Mouse (Mus musculus): Measurements from ENCODE around the gene Zdhhc14. TPM values are rescaled to one million over a fixed set of nuclear protein-coding genes. Genes with fewer than 3 reads are reported as not detected.
A peak's percentile ranks its signal among the peaks of the same experiment; 100 is the strongest.

Zdhhc14 gene
- polyA plus RNA-seq, 1 experiment from 2014 or later = 6.1 TPM

GRCm38 (mm10) chr17:5763768-5764167, 271.4 kb downstream of the Zdhhc14 start:
- no peaks in the 10 kb centered on the region; the same call in 1 of the 2 replicates for H3K27me3 ChIP-seq
- 91% methylated on average over 5 of the region's 5 CpGs for WGBS
- H3K4me2 ChIP-seq (replicated peaks) = no peak overlapping the region
- H3K36me3 ChIP-seq = no peaks in the 10 kb centered on the region
- H3K4me3 ChIP-seq = no peak overlapping the region
- ATAC-seq (ENCODE audit: low FRiP score) = no peak
- no peaks in the 10 kb centered on the region for H3K4me1 ChIP-seq
- H3K9me3 ChIP-seq (replicated peaks) = no peaks in the 10 kb centered on the region
- H3K9ac ChIP-seq = no peak overlapping the region
- no peak overlapping the region for H3K27ac ChIP-seq

GRCm38 (mm10) chr17:5764270-5764669, 271.9 kb downstream of the Zdhhc14 start:
- H3K4me1 ChIP-seq = no peaks in the 10 kb centered on the region
- no peak overlapping the region for H3K27ac ChIP-seq
- H3K9ac ChIP-seq = no peak overlapping the region
- H3K4me2 ChIP-seq (replicated peaks) = no peak overlapping the region
- no peak for ATAC-seq (ENCODE audit: low FRiP score)
- no peak overlapping the region for H3K4me3 ChIP-seq
- WGBS = 68% methylated on average over 5 of the region's 5 CpGs
- no peaks in the 10 kb centered on the region for H3K9me3 ChIP-seq (replicated peaks)
- no peaks in the 10 kb centered on the region for H3K36me3 ChIP-seq
- H3K27me3 ChIP-seq = no peaks in the 10 kb centered on the region; the same call in 1 of the 2 replicates

GRCm38 (mm10) chr17:5765746-5766145, 273.4 kb downstream of the Zdhhc14 start:
- Histone ChIP-seq H3K4me3 (no peak overlapping the region), H3K9me3 (replicated peaks) (no peaks in the 10 kb centered on the region), H3K27ac (no peak overlapping the region), H3K36me3 (no peaks in the 10 kb centered on the region), H3K27me3 (no peaks in the 10 kb centered on the region; the same call in 1 of the 2 replicates), H3K4me1 (peaks cover 6% of the 10 kb centered on the region), H3K9ac (no peak overlapping the region), H3K4me2 (replicated peaks) (no peak overlapping the region)
- ATAC-seq (ENCODE audit: low FRiP score) = no peak
- WGBS = 57% methylated on average over 4 of the region's 4 CpGs

- WGBS = 71% methylated on average over 6 of the region's 6 CpGs
- no peak overlapping the region for H3K27ac ChIP-seq
- ATAC-seq (ENCODE audit: low FRiP score) = no peak
- H3K9ac ChIP-seq = no peak overlapping the region
- peaks cover 11% of the 10 kb centered on the region for H3K4me1 ChIP-seq
- H3K9me3 ChIP-seq (replicated peaks) = no peaks in the 10 kb centered on the region
- H3K4me2 ChIP-seq (replicated peaks) = no peak overlapping the region
- H3K27me3 ChIP-seq = no peaks in the 10 kb centered on the region; the same call in 1 of the 2 replicates
- H3K4me3 ChIP-seq = no peak overlapping the region
- H3K36me3 ChIP-seq = no peaks in the 10 kb centered on the region
Observed at GRCm38 (mm10) chr17:5768164-5768705, 275.9 kb downstream of the Zdhhc14 start.

- Histone ChIP-seq H3K27me3 (no peaks in the 10 kb centered on the region; the same call in 1 of the 2 replicates), H3K27ac (peak overlapping the region; percentile 84), H3K4me2 (replicated peaks) (no peak overlapping the region), H3K9me3 (replicated peaks) (no peaks in the 10 kb centered on the region), H3K4me1 (peaks cover 11% of the 10 kb centered on the region), H3K9ac (no peak overlapping the region; the same call in 1 of the 2 replicates), H3K36me3 (no peaks in the 10 kb centered on the region), H3K4me3 (no peak overlapping the region)
- WGBS = 79% methylated on average over 9 of the region's 9 CpGs
- ATAC-seq (ENCODE audit: low FRiP score) = no peak
Observed at GRCm38 (mm10) chr17:5768810-5769520, 276.6 kb downstream of the Zdhhc14 start.

- no peak for ATAC-seq (ENCODE audit: low FRiP score)
- Histone ChIP-seq H3K4me1 (peaks cover 11% of the 10 kb centered on the region), H3K4me3 (0 out of 2 replicates have a peak overlapping the region, but pooled peaks have one; percentile 20), H3K36me3 (no peaks in the 10 kb centered on the region), H3K27ac (peak overlapping the region; percentile 84), H3K4me2 (replicated peaks) (peak overlapping the region; percentile 51), H3K9me3 (replicated peaks) (no peaks in the 10 kb centered on the region), H3K9ac (no peak overlapping the region), H3K27me3 (no peaks in the 10 kb centered on the region; the same call in 1 of the 2 replicates)
- 66% methylated on average over 7 of the region's 7 CpGs for WGBS
Observed at GRCm38 (mm10) chr17:5769776-5770175, 277.4 kb downstream of the Zdhhc14 start.

GRCm38 (mm10) chr17:5770265-5771249, 278.2 kb downstream of the Zdhhc14 start:
- Histone ChIP-seq H3K27ac (peak overlapping the region; percentile 84), H3K9me3 (replicated peaks) (0 out of 2 replicates have a peak, but pooled peaks cover 4% of the 10 kb centered on the region), H3K36me3 (no peaks in the 10 kb centered on the region), H3K4me2 (replicated peaks) (peak overlapping the region; percentile 51), H3K27me3 (no peaks in the 10 kb centered on the region; the same call in 1 of the 2 replicates), H3K4me1 (peaks cover 11% of the 10 kb centered on the region), H3K9ac (peak overlapping the region; percentile 46; the same call in 1 of the 2 replicates), H3K4me3 (peak overlapping the region; percentile 20)
- 13% methylated on average over 22 of the region's 22 CpGs for WGBS
- peak; percentile 75; the same call in 1 of the 2 replicates for ATAC-seq (ENCODE audit: low FRiP score)

- 71% methylated on average over 5 of the region's 5 CpGs for WGBS
- Histone ChIP-seq H3K27me3 (no peaks in the 10 kb centered on the region), H3K4me2 (replicated peaks) (no peak overlapping the region), H3K4me3 (no peak overlapping the region), H3K4me1 (no peaks in the 10 kb centered on the region), H3K9me3 (replicated peaks) (0 out of 2 replicates have a peak, but pooled peaks cover 2% of the 10 kb centered on the region), H3K27ac (no peak overlapping the region), H3K36me3 (no peaks in the 10 kb centered on the region), H3K9ac (no peak overlapping the region)
- no peak for ATAC-seq (ENCODE audit: low FRiP score)
Observed at GRCm38 (mm10) chr17:5780213-5780975, 288.0 kb downstream of the Zdhhc14 start.

GRCm38 (mm10) chr17:5785238-5785637, 292.9 kb downstream of the Zdhhc14 start:
- peaks cover 8% of the 10 kb centered on the region for H3K9me3 ChIP-seq (replicated peaks)
- H3K36me3 ChIP-seq = no peaks in the 10 kb centered on the region
- no peaks in the 10 kb centered on the region for H3K27me3 ChIP-seq
- 65% methylated on average over 2 of the region's 2 CpGs for WGBS
- ATAC-seq (ENCODE audit: low FRiP score) = no peak
- H3K4me1 ChIP-seq = no peaks in the 10 kb centered on the region
- H3K4me2 ChIP-seq (replicated peaks) = no peak overlapping the region
- no peak overlapping the region for H3K27ac ChIP-seq
- H3K9ac ChIP-seq = no peak overlapping the region
- no peak overlapping the region for H3K4me3 ChIP-seq

GRCm38 (mm10) chr17:5792164-5792791, 299.9 kb downstream of the Zdhhc14 start:
- Histone ChIP-seq H3K27ac (no peak overlapping the region), H3K4me3 (no peak overlapping the region), H3K4me2 (replicated peaks) (no peak overlapping the region), H3K27me3 (no peaks in the 10 kb centered on the region), H3K4me1 (no peaks in the 10 kb centered on the region), H3K9me3 (replicated peaks) (peaks cover 7% of the 10 kb centered on the region), H3K36me3 (no peaks in the 10 kb centered on the region), H3K9ac (no peak overlapping the region)
- ATAC-seq (ENCODE audit: low FRiP score) = no peak
- 93% methylated on average over 12 of the region's 12 CpGs for WGBS

GRCm38 (mm10) chr17:5793593-5793992, 301.2 kb downstream of the Zdhhc14 start:
- no peak for ATAC-seq (ENCODE audit: low FRiP score)
- Histone ChIP-seq H3K27me3 (no peaks in the 10 kb centered on the region), H3K4me1 (no peaks in the 10 kb centered on the region), H3K9me3 (replicated peaks) (no peaks in the 10 kb centered on the region), H3K4me2 (replicated peaks) (no peak overlapping the region), H3K36me3 (no peaks in the 10 kb centered on the region), H3K4me3 (no peak overlapping the region), H3K27ac (no peak overlapping the region), H3K9ac (no peak overlapping the region)
- WGBS = 78% methylated on average over 4 of the region's 4 CpGs

Measured in hindbrain, embryonic 12.5 days (tissue).